Mouse (Mus musculus): ENCODE results near the gene Tmem161a.
"Not testable (repeated sequence)": the region's sequence is repeated elsewhere in the genome, so short reads cannot be mapped to it uniquely, and the experiment has no call there.

Tmem161a gene

DNA sequence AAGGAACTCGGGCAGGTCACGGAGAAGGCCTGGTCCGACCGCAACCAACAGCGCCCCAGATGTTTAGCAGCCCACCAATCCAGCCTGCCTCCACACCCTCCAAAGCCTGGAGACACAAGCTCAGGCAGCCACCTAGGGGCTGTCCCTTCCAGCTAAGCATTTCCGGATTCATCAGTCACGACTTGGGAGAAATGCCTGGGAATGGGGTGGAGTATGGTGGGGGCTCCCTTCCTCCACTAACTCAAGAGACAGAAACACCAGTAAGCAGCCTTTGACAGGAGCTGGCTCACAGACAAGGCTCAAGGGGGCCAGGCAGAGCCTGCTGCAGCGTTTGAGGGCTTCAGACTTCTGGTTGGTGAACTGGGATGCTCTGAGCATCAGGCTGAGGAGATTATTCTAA lies 38.4 kb downstream of the Tmem161a start:
- no peak for DNase-seq (ENCODE audit: low read depth, low spot score)

GRCm38 (mm10) chr8:70211275-70211674 lies 39.1 kb downstream of the Tmem161a start:
- no peak for DNase-seq (ENCODE audit: low read depth, low spot score)

DNA sequence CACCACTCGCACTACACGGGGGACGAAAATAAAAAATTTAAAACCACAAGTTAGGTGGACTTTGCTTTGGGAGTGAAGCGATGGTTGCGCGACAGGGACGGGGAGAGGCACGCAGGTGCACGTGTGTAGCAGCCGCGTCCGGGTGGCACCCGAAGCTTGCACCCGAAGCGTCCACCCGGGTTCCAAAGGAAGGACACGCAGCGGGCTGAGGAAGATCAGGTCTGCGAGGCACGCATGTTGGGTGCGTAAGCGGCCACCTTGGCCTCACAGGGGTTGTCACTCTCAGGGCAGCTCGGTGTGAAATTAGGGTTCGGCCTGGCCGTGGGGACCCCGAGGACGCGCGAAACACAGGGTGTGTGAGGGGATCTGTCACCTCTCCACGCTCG lies 39.6 kb downstream of the Tmem161a start:
- DNase-seq (ENCODE audit: low read depth, low spot score) = no peak

DNA sequence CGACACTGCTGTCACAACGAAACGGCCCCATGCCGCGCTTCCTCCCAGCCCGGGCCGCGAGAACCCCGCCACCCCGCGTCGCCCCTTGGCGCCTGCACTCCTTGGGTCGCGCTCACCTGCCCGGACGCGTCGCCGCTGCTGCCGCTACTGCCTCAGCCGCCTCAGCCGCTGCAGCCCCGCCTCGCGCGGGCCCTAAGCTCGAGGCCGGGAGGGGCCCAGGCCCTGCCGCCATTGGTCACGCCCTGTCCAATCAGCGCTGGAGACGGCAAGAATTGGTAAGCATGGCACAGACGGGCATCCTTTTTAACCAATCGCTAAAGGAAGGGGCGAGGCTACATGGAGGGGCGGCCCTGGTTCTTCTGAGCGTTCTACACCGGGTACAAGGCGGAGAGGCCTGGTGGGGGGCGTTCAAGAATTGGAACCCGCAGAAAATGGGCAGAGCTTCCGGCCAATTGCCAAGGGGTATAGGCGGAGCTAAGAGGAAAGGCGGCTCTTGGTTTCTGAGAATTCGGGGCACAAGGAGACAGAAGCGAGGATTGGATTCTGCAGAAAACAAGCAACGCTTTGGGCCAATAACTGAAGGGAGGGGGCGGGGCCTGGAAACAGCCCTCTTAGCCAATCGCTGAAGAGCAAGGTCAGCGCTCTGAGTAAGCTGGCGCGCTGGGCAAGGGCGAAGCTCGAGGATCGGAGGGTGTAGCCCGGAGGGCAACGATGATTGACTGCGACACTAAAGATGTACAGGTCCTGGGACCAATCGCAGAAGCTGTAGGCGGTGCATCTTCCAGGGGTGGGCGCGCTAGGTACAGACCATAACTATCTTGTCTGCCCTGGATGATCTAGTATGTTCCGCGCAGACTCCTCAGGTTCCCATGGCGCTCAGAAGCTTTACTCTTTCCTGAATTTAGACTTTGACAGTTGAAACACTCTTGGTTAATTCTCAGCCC lies 40.2 kb downstream of the Tmem161a start, which contains the start of gene Slc25a42:
TSS of gene Slc25a42 (minus strand) at position 194 of the 944 bp plus-strand sequence.
- DNase-seq (ENCODE audit: low read depth, low spot score) = peak; percentile 98

GRCm38 (mm10) chr8:70214411-70214810 lies 42.3 kb downstream of the Tmem161a start:
- no peak for DNase-seq (ENCODE audit: low read depth, low spot score)

GRCm38 (mm10) chr8:70215092-70215491 lies 42.9 kb downstream of the Tmem161a start:
- DNase-seq (ENCODE audit: low read depth, low spot score) = no peak

DNA sequence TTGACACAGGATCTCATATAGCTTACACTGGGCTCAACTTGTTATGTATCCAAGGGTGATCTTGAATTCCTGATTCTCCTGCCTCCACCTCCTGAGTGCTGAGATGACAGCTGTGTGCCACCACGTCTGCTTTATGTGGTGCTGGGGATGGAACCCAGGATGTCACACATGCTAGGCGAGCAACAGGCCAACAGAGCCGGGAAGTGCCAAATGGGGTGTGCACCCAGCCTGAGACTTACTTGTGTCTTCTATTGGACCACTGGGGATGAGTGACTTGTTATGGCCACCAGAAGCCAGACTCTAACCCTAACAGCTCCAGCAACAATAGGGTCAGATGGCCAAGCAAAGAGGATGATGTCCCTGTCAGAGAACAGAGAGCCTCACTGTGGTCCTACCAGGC lies 44.0 kb downstream of the Tmem161a start:
- not testable (repeated sequence) for DNase-seq (ENCODE audit: low read depth, low spot score)

DNA sequence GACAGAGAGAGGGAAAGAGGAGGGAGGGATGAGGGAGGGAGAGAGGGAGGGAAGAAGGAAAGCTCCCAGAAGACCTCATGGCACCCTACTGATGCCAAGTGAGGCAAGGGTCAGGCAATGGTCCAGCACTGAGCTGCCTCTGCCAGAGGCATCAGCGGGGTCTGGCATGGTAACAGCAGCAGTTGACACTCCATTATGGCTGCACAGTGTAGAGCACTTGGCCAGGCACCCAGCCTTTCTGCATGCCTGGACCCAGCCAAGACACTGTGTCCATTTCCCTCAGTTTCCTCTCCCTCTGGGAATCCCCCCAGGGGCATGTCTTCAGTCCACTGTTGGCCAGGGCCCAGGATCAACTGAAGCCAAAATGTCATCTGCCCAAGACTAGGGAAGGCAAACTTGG lies 44.4 kb downstream of the Tmem161a start:
- no peak for DNase-seq (ENCODE audit: low read depth, low spot score)

DNA sequence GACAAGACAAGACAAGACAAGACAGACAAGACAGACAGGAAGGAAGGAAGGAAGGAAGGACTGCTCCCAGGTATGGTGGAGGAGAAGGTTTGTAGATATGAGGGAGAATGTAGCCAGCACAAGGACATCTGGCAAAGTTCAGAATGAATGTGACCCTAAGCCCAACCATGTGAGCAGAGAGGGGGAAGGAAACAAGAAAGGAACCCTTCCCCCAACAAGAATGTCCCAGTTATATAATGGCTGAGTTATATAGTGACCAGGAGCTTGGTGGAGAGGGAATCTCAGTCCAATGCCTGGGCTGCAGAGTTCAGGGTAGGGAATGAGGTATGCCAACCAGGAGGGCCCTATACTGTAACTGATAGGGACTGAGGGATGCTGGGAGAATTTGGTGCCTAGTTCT lies 45.3 kb downstream of the Tmem161a start:
- DNase-seq (ENCODE audit: low read depth, low spot score) = no peak

DNA sequence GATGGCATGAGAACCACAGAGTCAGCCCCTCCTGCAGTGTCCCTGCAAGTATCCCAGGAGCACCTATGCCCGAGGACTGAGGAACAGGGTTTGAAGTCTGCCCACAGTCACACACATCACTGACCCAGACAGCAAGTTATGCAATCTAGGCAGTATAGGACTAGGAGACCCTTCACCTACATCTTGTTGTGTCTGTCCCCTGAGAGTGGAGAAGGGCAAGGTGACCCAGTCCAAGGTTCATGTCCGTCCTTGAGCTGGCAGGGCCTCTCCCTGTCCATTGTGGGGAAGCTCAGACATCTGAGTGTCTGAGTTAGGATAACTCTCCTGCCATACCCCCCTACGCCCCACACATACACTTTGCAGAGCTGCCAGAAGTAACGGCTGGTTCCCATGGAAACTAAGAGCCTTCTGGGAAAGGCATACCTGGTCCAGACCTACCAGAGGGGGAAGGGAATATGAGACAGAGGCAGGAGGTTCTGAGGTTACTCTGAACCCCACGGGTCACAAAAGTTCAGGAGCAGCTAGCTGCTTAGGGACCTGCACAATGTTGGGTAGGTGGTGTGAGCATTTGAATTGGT lies 47.0 kb downstream of the Tmem161a start:
- no peak for DNase-seq (ENCODE audit: low read depth, low spot score)

- DNase-seq (ENCODE audit: low read depth, low spot score) = no peak
Observed at GRCm38 (mm10) chr8:70220236-70220840, 48.2 kb downstream of the Tmem161a start.

DNA sequence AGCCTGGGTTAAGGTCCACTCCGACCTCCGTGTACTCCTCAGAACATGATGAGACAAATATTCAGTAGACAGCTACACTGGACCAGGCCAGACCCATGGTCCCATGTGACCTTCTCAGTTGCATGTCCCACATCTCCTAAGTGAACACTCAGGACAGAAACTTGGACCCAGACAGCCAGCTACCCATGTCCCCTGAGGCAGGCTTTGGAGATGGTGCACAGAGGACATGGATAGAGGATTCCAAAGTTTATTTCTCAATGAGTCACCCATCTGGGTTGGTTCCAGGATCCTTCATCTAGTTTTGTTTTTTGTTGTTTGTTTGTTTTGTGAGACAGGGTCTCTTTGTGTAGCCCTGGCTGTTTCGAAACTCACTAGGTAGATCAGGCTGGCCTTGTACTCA lies 48.8 kb downstream of the Tmem161a start:
- no peak for DNase-seq (ENCODE audit: low read depth, low spot score)

GRCm38 (mm10) chr8:70222041-70222440 lies 49.9 kb downstream of the Tmem161a start:
- DNase-seq (ENCODE audit: low read depth, low spot score) = no peak

GRCm38 (mm10) chr8:70223341-70223740 lies 51.2 kb downstream of the Tmem161a start:
- DNase-seq (ENCODE audit: low read depth, low spot score) = peak; percentile 27

GRCm38 (mm10) chr8:70227997-70228396 lies 55.8 kb downstream of the Tmem161a start:
- no peak for DNase-seq (ENCODE audit: low read depth, low spot score)

DNA sequence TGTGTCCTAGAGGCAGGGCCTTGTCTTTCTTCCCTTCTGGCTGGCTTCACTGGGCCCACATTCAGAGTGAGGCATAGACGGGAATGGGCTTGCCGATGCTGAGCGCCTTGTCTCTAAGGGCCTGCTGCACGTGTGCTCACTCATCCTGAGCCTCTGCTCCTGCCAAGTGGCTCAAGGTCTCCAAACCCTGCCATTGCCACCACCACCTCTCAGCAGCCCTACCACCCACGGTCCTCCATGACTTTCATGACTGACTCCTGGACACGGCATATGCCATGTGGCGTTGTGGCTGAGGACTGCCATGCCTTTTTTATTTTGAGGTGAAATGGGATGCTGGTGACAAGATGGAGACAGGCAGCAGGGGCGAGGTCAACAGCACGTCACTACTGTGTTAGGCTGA lies 58.7 kb downstream of the Tmem161a start:
- no peak for DNase-seq (ENCODE audit: low read depth, low spot score)
